Mouse (Mus musculus) mouse embryonic stem cell (cell line): ENCODE measurements around the gene Hlcs.

Experiments
- in situ Hi-C, 2 experiments: fragments of 300-500 bp; cut with MboI; formaldehyde crosslinking; loops; 1 replicate in 1 of 2; 3 replicates in 1 of 2; pipeline ENCODE4 v1.14.3; 2019 to 2020; ENCODE audit warnings: low sequenced_read_pairs in 2 of 2, low pct_unique_long_range_greater_than_20kb in 1 of 2, mixed read lengths in 1 of 2; ENCODE audit not compliant: unreplicated experiment in 1 of 2

Hlcs gene

GRCm38 (mm10) chr16:94301194-94301593, 12.2 kb downstream of the Hlcs start:
- in situ Hi-C loops: no loop called here

GRCm38 (mm10) chr16:94299210-94299609, 14.2 kb downstream of the Hlcs start:
- in situ Hi-C loops: no loop called here

GRCm38 (mm10) chr16:94298081-94298480, 15.3 kb downstream of the Hlcs start:
- in situ Hi-C loops: no loop called here

GRCm38 (mm10) chr16:94291141-94291540, 22.2 kb downstream of the Hlcs start:
- in situ Hi-C loops: no loop called here

GRCm38 (mm10) chr16:94290073-94290999, 23.0 kb downstream of the Hlcs start:
- in situ Hi-C loops: no loop called here

- in situ Hi-C loops: no loop called here
Measured at GRCm38 (mm10) chr16:94289138-94290072, 24.0 kb downstream of the Hlcs start.

GRCm38 (mm10) chr16:94287826-94288225, 25.5 kb downstream of the Hlcs start:
- in situ Hi-C loops: no loop called here

GRCm38 (mm10) chr16:94283972-94284371, 29.4 kb downstream of the Hlcs start:
- in situ Hi-C loops: no loop called here

- in situ Hi-C loops: loop anchor here in 1 of 2 experiments (25.0 kb wide), 1 partner anchor 184 kb away; the partner anchor contains the start of gene Sim2
Measured at GRCm38 (mm10) chr16:94270826-94271225, 42.5 kb downstream of the Hlcs start.

GRCm38 (mm10) chr16:94269635-94270034, 43.7 kb downstream of the Hlcs start:
- in situ Hi-C loops: loop anchor here in 1 of 2 experiments (25.0 kb wide), 1 partner anchor 182 kb away; the partner anchor contains the start of gene Sim2

GRCm38 (mm10) chr16:94268205-94268604, 45.2 kb downstream of the Hlcs start:
- in situ Hi-C loops: loop anchor here in 1 of 2 experiments (25.0 kb wide), 1 partner anchor 181 kb away; the partner anchor contains the start of gene Sim2

- in situ Hi-C loops: loop anchor here in 1 of 2 experiments (25.0 kb wide), 1 partner anchor 177 kb away; the partner anchor contains the start of gene Sim2
Measured at GRCm38 (mm10) chr16:94264611-94265010, 48.8 kb downstream of the Hlcs start.

GRCm38 (mm10) chr16:94262501-94262900, 50.9 kb downstream of the Hlcs start:
- in situ Hi-C loops: loop anchor here in 1 of 2 experiments (25.0 kb wide), 1 partner anchor 175 kb away; the partner anchor contains the start of gene Sim2

GRCm38 (mm10) chr16:94260938-94261630, 52.3 kb downstream of the Hlcs start:
- in situ Hi-C loops: loop anchor here in 1 of 2 experiments (25.0 kb wide), 1 partner anchor 174 kb away; the partner anchor contains the start of gene Sim2

GRCm38 (mm10) chr16:94258366-94259310, 54.7 kb downstream of the Hlcs start:
- in situ Hi-C loops: loop anchor here (10.0 to 25.0 kb wide), 2 partner anchors 171 to 314 kb away; partner anchors contain the start of gene Sim2 (in 1 of the 2)

GRCm38 (mm10) chr16:94255592-94255991, 57.8 kb downstream of the Hlcs start:
- in situ Hi-C loops: loop anchor here (10.0 to 25.0 kb wide), 2 partner anchors 168 to 311 kb away; partner anchors contain the start of gene Sim2 (in 1 of the 2)

- in situ Hi-C loops: loop anchor here (10.0 to 25.0 kb wide), 2 partner anchors 168 to 310 kb away; partner anchors contain the start of gene Sim2 (in 1 of the 2)
Measured at GRCm38 (mm10) chr16:94255035-94255434, 58.3 kb downstream of the Hlcs start.
